20 mouse cellular contexts compared by ENCODE assay signal in the genomic region with DNA sequence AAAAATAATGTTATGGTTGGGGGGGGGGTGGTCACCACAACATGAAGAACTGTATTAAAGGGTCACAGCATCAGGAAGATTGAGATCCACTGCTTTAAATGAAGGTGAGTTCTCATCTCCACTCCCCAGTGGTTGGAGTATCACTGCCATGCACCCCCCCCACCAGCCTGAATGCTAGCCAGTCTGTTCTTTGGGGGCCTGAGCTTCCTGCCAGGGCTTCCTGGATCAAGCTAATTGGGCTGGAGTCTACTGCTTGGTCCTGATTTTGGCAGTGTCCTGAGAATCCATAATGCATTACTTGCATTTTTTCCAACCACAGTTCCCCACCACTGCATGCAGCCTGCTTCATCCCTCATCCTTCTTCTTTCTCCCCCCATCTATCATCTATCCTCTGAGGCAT.
A peak's percentile ranks its signal among the peaks of the same experiment; 100 is the strongest.
DNase-seq lines count a peak whose midpoint lies in the region; ATAC-seq and TF ChIP-seq lines count a peak whose summit lies in the region.
"Had no signal": no experiment of that assay in that cellular context is flagged by ENCODE, and none has a peak within 500 bp of the region (broad histone marks: within the 10 kb centered on the region; RNA-seq: fewer than 3 reads in every experiment).

No protein-coding gene starts in this region.

- 0 out of 2 replicates have a peak, but pooled peaks cover 5% of the 10 kb centered on the region for H3K27me3 ChIP-seq in hindbrain, embryonic 10.5 days (ENCODE audit: insufficient read depth, poor library complexity, severe bottlenecking)
- no peaks in the 10 kb centered on the region for H3K27me3 ChIP-seq in hindbrain, postnatal 0 days (ENCODE audit: insufficient read depth, low read length)
- 0 out of 2 replicates have a peak, but pooled peaks cover 10% of the 10 kb centered on the region for H3K27me3 ChIP-seq in midbrain, embryonic 13.5 days
- H3K27me3 ChIP-seq: heart, embryonic 13.5 days; hindbrain, embryonic 15.5 days had no signal

- no peak for ATAC-seq in hindbrain, postnatal 0 days
- 0 out of 2 replicates have a peak, but pooled peaks have one; percentile 24 for ATAC-seq in midbrain, embryonic 13.5 days
- ATAC-seq: intestine, postnatal 0 days had no signal

- H3K4me2 ChIP-seq in hindbrain, postnatal 0 days (ENCODE audit: low read depth, low read length): no peak overlapping the region
- no peak overlapping the region for H3K4me2 ChIP-seq in midbrain, embryonic 13.5 days (replicated peaks)
- H3K4me2 ChIP-seq: heart, embryonic 13.5 days; lung, embryonic 14.5 days had no signal

- DNase-seq in hindbrain, embryonic 10.5 days (ENCODE audit: low spot score): no peak
- DNase-seq in hindbrain, postnatal 0 days (ENCODE audit: low spot score): no peak
- DNase-seq in right cerebral cortex, postnatal 4 days: peak; percentile 29
- no peak for DNase-seq in right cerebral cortex, adult 18-20 months
- no peak for DNase-seq in layer of hippocampus, adult 2 months (ENCODE audit: low spot score in 2 of 2)
- no peak for DNase-seq in left cerebral cortex, postnatal 25 days (ENCODE audit: low spot score in 2 of 2)
- DNase-seq: adrenal gland, postnatal 14 days; cerebellum, adult 8-10 months; gastrocnemius, postnatal 25 days; heart, adult 18-20 months; heart, postnatal 14 days; kidney, postnatal 25 days; layer of hippocampus, postnatal 36 days; lung, embryonic 14.5 days; thymus, postnatal 14 days had no signal

- no peak overlapping the region for H3K4me3 ChIP-seq in hindbrain, embryonic 10.5 days
- H3K4me3 ChIP-seq in hindbrain, postnatal 0 days (ENCODE audit: low read length): no peak overlapping the region
- no peak overlapping the region for H3K4me3 ChIP-seq in midbrain, embryonic 13.5 days (replicated peaks)
- H3K4me3 ChIP-seq in layer of hippocampus, adult 2 months: no peak overlapping the region
- H3K4me3 ChIP-seq: heart, embryonic 13.5 days; hindbrain, embryonic 15.5 days had no signal

- intact Hi-C loops in left cerebral cortex, postnatal 25 days (cut with DNase I): no loop called here

- no peaks in the 10 kb centered on the region for H3K9me3 ChIP-seq in hindbrain, embryonic 10.5 days
- H3K9me3 ChIP-seq in hindbrain, postnatal 0 days (ENCODE audit: low read length): no peaks in the 10 kb centered on the region
- H3K9me3 ChIP-seq in midbrain, embryonic 13.5 days: no peaks in the 10 kb centered on the region
- H3K9me3 ChIP-seq: heart, embryonic 13.5 days; hindbrain, embryonic 15.5 days had no signal

- H3K36me3 ChIP-seq in hindbrain, embryonic 10.5 days: no peaks in the 10 kb centered on the region
- no peaks in the 10 kb centered on the region for H3K36me3 ChIP-seq in hindbrain, postnatal 0 days (ENCODE audit: insufficient read depth, low read length)
- no peaks in the 10 kb centered on the region for H3K36me3 ChIP-seq in midbrain, embryonic 13.5 days
- H3K36me3 ChIP-seq: heart, embryonic 13.5 days; hindbrain, embryonic 15.5 days had no signal

- no peak for TF ChIP-seq CTCF in hindbrain, postnatal 0 days (IDR thresholded peaks at IDR 0.05; ENCODE audit: low read depth)
- no peak for TF ChIP-seq CTCF in layer of hippocampus, adult 2 months (conservative IDR thresholded peaks at IDR 0.05)

- no peak overlapping the region for H3K9ac ChIP-seq in hindbrain, postnatal 0 days (replicated peaks; ENCODE audit: low read length)
- H3K9ac ChIP-seq in midbrain, embryonic 13.5 days (replicated peaks): no peak overlapping the region
- H3K9ac ChIP-seq: heart, embryonic 13.5 days; hindbrain, embryonic 15.5 days; liver, embryonic 14.5 days; lung, embryonic 14.5 days had no signal

- 0 out of 2 replicates have a peak overlapping the region, but pooled peaks have one; percentile 5 for H3K27ac ChIP-seq in hindbrain, embryonic 10.5 days
- H3K27ac ChIP-seq in hindbrain, postnatal 0 days: no peak overlapping the region
- peak overlapping the region; percentile 78 for H3K27ac ChIP-seq in midbrain, embryonic 13.5 days
- H3K27ac ChIP-seq in layer of hippocampus, adult 2 months: no peak overlapping the region
- H3K27ac ChIP-seq: heart, embryonic 13.5 days; liver, embryonic 14.5 days had no signal

- H3K4me1 ChIP-seq in hindbrain, embryonic 10.5 days (replicated peaks): peaks cover 14% of the 10 kb centered on the region
- H3K4me1 ChIP-seq in hindbrain, postnatal 0 days (ENCODE audit: insufficient read depth, low read length): no peaks in the 10 kb centered on the region
- peaks cover 33% of the 10 kb centered on the region for H3K4me1 ChIP-seq in midbrain, embryonic 13.5 days (replicated peaks)
- H3K4me1 ChIP-seq: heart, embryonic 13.5 days had no signal

Comparison
In these comparisons a context has a peak if more than half of its experiments do, and no peak if none do; other contexts are left out.
1. H3K27ac ChIP-seq: peak in hindbrain, embryonic 10.5 days (single experiment) and midbrain, embryonic 13.5 days (single experiment); none in hindbrain, postnatal 0 days (single experiment) and layer of hippocampus, adult 2 months (single experiment).